In genomic region chr5:51036450-51036990, GRCm38 (mm10) we compare ENCODE assay signal across 12 mouse cellular contexts.
"Had no signal": no experiment of that assay in that cellular context is flagged by ENCODE, and none has a peak within 500 bp of the region (broad histone marks: within the 10 kb centered on the region; RNA-seq: fewer than 3 reads in every experiment).

No protein-coding gene starts in this region.

- H3K9me3 ChIP-seq: limb, embryonic 15.5 days; liver, embryonic 12.5 days; neural tube, embryonic 15.5 days had no signal

- H3K4me1 ChIP-seq: limb, embryonic 15.5 days; liver, embryonic 12.5 days; neural tube, embryonic 15.5 days had no signal

- H3K27ac ChIP-seq: limb, embryonic 15.5 days; liver, embryonic 12.5 days; neural tube, embryonic 15.5 days had no signal

- H3K36me3 ChIP-seq: limb, embryonic 15.5 days; liver, embryonic 12.5 days; neural tube, embryonic 15.5 days had no signal

- H3K9ac ChIP-seq: limb, embryonic 15.5 days; liver, embryonic 12.5 days; neural tube, embryonic 15.5 days had no signal

- DNase-seq: kidney, adult 2 months; kidney, postnatal 25 days; layer of hippocampus, adult 9-11 months; layer of hippocampus, postnatal 36 days; right cerebral cortex, adult 18-20 months; right cerebral cortex, postnatal 25 days; thymus, postnatal 36 days had no signal

- H3K4me2 ChIP-seq: limb, embryonic 15.5 days; liver, embryonic 12.5 days; neural tube, embryonic 15.5 days had no signal

- H3K4me3 ChIP-seq: limb, embryonic 15.5 days; liver, embryonic 12.5 days; myocyte; neural tube, embryonic 15.5 days had no signal

- ATAC-seq: intestine, embryonic 16.5 days; liver, embryonic 12.5 days had no signal

- H3K27me3 ChIP-seq: limb, embryonic 15.5 days; liver, embryonic 12.5 days; neural tube, embryonic 15.5 days had no signal
